Mouse (Mus musculus) cerebellum, postnatal 25 days (tissue): Measurements from ENCODE around the gene Higd1c.
"Not testable (repeated sequence)": the region's sequence is repeated elsewhere in the genome, so short reads cannot be mapped to it uniquely, and the experiment has no call there.

Experiments used
- DNase-seq, 2 experiments: peaks; one replicate each; pipeline ENCODE4 v3.0.0; 2021; ENCODE audit warnings: mixed read lengths in 2 of 2

Higd1c gene

GRCm38 (mm10) chr15:100364242-100364641 lies at the start of gene Higd1c:
Gene Higd1c, plus strand, starts transcription at chr15:100364542.
- no peak for DNase-seq

GRCm38 (mm10) chr15:100318014-100318671 lies 46.2 kb upstream of the Higd1c start:
- DNase-seq = not testable (repeated sequence)

- DNase-seq = no peak
Measured at GRCm38 (mm10) chr15:100319884-100320283, 44.5 kb upstream of the Higd1c start.

DNA sequence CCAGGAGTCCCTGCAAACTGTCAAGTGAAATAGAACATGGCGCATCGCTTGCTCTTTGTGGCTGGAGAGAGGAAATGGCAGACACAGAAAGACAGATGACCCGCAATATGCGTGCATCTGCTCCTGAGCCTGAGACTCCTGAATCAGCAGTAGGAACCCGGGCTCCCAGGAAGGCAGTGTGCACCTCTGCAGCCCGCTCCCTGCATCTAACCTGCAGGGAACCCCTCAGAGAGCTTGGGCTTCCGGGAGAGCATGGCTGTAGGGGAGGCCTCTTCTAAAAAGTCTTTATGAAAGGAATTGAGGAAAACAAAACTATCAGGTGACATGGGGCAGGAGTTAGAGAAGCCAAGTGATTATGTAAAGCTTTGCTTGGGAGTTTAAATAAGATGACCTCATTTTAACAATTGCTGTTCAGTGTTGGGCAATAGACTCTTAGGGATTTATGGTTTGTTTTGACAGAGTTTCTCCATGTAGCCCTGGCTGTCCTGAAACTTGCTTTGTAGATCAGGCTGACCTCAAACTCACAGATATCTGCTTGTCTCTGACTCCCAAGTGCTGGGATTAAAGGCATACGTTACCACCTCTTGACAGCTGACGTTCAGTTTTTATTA lies 43.9 kb upstream of the Higd1c start:
- no peak for DNase-seq

GRCm38 (mm10) chr15:100321134-100321533 lies 43.2 kb upstream of the Higd1c start:
- peak; percentile 72 to 82 for DNase-seq

- no peak for DNase-seq
Measured at GRCm38 (mm10) chr15:100324021-100324591, 40.2 kb upstream of the Higd1c start.

DNA sequence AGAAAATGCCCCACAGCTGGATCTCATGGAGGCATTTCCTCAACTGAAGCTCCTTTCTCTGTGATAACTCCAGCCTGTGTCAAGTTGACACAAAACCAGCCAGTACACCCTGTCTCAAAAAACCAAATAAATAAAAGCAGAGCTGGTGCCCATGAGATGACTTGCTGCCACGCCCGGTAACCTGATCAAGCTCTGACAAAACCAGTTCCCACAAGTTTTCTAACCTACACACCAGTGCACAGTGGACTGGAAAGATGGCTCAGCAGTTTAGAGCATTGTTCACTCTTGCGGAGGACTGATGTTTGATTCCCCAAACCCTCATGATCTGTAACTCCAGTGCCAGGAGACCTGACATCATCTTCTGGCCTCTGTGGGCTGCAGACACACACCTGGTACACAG lies 39.1 kb upstream of the Higd1c start:
- no peak for DNase-seq

- DNase-seq = not testable (repeated sequence)
Measured at GRCm38 (mm10) chr15:100328089-100328488, 36.3 kb upstream of the Higd1c start.

- DNase-seq = not testable (repeated sequence)
Measured at GRCm38 (mm10) chr15:100329336-100329735, 35.0 kb upstream of the Higd1c start.

DNA sequence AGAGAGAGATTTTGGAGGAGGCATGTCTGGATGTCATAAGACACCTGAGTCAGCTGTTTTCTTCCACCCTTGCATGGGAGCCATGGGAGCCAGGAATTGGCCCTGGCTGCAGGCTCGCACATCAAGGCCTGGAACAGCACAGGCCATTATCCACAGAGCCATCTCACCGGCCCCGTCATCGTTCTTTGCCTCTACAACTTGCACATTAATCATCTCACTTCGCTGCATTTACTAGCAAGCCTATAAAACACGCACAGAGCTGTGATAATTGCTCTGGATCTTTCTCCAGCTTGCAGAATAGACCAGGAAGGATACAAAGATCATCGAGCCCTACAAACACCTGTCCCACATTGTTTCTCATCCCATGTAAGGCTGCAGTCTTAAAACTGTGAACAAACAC lies 33.6 kb upstream of the Higd1c start:
- no peak for DNase-seq

GRCm38 (mm10) chr15:100332077-100332961 lies 32.0 kb upstream of the Higd1c start:
- DNase-seq = peak in 1 of 2 experiments; percentile 26

DNA sequence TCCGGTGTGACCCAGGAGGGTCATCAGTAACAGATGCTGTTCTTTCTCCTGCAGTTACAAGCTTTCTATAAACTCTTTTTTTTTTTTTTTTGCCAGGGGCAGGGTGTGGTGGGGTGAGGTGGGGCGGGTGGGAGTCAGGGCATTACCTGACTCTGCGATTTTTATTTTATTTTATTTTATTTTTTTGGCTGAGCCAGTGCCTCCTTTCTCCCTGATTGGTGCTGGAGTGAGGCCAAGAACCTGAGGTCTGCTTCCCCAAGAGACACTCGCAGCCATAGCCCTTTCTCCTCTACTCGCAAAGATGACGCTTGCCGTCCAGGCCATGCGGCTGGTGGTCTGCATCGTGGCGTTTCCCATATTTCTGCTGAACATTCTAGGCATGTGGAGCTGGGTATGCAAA lies 29.7 kb upstream of the Higd1c start, which contains the start of gene Mettl7a3:
Gene Mettl7a3, plus strand, starts transcription at position 301 of the 400 bp plus-strand sequence.
- peak in 1 of 2 experiments; percentile 18 for DNase-seq

DNA sequence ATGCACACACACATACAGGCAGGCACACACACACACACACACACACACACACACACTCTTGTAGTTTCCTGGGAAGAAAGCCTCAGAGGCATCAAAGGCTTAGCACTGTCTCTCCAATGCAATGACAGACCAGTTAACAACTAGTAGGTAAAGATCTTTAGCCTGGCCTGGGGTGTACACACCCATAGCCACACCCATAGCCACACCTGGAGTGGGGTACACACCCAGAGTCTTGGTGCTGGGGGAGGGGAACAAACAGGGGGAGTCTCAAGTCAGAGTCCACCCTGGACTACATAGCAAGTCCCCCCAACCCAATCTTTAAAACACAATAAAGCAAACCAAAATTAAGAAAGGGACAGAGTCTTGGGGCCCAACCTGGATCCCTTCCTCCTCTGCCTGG lies 27.0 kb upstream of the Higd1c start:
- DNase-seq = not testable (repeated sequence)

GRCm38 (mm10) chr15:100337847-100338246 lies 26.5 kb upstream of the Higd1c start:
- DNase-seq = peak; percentile 59 to 84

DNA sequence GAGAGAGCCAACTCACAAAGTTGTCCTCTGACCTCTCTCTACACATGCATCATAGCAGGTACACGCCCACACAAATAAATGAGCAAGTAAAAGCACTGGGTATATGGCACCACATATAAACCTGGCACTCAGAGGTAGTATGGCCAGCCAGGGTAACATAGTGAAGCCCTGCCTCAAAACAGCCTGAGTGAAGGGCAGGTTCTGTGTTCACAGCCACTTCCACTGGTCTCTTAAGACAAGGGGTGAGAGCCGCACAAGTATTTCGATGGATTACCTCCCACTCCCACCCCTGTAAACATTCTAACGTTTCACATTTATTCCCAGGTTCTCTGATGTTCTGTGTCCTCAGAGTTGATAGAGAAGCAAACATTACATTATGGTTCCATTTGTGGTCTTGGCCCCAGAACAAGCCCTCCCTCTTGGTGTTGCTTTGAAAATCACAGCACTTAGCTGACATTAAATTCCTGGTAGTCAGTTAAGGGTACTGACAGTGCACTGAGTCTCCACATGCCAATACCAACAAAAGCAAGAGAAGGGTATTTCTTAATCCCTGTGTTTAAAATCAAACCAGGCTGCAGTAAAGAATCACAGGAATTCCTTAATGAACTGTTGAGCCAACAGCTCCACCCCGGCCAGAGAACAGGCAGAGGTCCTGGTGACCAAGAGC lies 22.9 kb upstream of the Higd1c start:
- not testable (repeated sequence) for DNase-seq

DNA sequence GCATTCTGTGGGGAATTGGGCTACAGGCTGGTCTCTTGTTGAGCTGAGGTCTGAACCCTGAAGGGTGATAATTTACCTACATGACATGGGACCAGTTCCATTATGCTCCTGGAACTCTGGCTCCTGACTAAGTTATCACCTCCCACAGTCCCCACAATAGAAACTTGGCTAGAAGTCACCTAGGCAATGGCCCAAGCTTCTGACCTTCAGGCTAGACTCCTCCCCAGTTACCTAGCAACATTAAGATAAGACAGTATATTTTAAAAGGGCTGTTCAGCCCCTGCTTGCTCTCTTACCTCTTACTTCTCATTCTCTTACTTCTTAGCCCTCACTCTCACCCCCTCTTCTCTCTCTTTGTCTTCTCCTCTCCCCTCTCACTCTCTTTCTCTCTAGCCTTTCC lies 18.9 kb upstream of the Higd1c start:
- no peak for DNase-seq

DNA sequence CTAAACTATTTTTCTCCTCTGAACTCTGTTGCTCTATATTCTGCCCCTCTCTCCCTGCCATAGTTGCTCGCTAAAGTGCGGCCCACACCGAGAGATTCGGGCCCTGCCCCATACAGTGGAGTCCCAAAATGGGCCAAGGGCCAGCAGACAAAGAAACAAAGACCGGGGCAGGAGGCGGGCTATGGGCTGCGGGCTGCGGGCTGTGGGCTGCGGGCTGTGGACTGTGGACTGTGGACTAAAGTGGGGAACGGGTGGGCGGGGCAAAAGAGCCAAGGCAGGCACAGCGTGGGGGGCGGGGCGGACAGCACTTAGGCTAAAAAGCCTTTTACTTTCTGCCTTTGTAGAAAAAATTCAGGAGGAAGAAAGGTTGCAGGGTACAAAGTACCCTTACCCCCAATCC lies 17.6 kb upstream of the Higd1c start:
- DNase-seq = no peak

DNA sequence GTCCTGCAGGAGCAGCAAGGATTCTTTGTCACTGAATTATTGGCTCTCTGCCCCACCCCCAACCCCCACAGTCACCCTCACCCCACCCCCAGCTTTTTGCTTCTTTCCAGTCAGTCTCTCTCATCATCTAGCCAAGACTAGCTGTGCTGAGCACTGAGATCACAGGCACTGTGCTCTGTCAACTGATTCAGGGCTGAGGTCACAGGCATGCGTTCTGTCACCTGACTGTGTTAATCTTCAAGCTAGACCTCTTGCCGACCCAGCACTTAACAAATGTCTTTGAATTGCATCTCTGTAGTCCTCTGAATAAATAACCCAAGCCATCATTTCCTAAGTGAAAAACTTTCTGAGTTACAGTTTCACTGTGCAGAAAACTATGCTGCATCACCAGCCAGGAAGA lies 14.8 kb upstream of the Higd1c start:
- no peak for DNase-seq

GRCm38 (mm10) chr15:100351501-100352060 lies 12.8 kb upstream of the Higd1c start:
- DNase-seq = no peak

DNA sequence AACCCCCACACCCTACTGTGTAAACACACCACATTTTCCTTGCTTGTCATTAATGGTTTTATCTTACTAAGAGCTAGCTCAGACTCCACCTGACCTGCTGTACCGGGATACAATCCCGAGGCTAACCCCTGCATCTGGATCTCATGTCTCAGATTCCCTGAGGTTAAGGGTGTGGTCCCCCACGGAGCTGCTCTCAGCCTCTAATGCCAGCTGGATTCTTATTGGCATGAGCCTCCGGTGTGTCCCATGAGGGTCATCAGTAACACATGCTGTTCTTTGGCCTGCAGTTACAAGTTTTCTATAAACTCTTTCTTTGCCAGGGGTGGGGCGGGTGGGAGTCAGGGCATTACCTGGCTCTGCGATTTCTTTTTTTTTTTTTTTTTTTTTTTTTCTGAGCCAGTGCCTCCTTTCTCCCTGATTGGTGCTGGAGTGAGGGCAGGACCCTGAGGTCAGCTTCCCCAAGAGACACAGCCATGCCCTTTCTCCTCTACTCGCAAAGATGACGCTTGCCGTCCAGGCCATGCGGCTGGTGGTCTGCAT lies 11.6 kb upstream of the Higd1c start, which contains the start of the genes Methig1 and Mettl7a2:
Gene Methig1, plus strand, starts transcription at position 439 of the 540 bp plus-strand sequence.
Gene Mettl7a2, plus strand, starts transcription at position 490 of the 540 bp plus-strand sequence.
- no peak for DNase-seq

DNA sequence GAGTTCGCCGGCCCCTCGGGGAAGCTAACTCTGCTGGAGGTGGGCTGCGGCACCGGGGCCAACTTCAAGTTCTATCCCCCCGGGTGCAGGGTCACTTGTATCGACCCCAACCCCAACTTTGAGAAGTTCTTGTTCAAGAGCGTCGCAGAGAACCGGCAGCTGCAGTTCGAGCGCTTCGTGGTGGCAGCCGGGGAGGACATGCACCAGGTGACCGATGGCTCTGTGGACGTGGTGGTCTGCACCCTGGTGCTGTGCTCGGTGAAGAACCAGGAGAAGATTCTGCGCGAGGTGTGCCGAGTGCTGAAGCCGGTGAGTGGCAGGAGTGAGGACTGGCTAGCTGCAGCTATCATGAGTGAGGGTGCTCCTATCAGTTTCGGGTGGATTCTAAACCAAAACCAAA lies 10.9 kb upstream of the Higd1c start:
- DNase-seq = not testable (repeated sequence)

DNA sequence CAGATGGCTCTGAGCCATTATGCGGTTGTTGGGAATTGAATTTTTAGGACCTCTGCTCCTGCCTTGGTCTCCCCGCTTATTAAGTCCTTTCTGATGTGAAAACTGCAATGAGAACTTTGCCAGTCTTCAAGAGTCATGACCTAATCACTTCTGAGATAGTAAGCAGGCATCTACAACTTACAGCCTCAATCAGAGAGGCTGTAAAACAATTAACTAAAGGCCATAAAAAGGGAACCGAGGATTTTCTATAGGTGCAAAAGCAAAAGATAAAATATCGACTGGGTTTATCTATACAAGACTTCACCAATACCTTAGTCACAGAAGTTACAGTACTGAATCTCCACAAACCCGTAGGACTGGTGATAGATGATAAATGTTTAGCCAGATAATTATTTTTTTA lies 8.5 kb upstream of the Higd1c start:
- DNase-seq = no peak
